Mouse (Mus musculus) liver, embryonic 14.5 days (tissue): ENCODE data around the gene Fndc5. TPM values are rescaled to one million over a fixed set of nuclear protein-coding genes. Genes with fewer than 3 reads are reported as not detected.

Experiments used
- ATAC-seq: fragments of 200-750 bp; cut with Nextera tagmentation; 2 replicates; pipeline ENCODE4 v1.8.0; 2017; ENCODE audit warnings: moderate number of reproducible peaks, mild to moderate bottlenecking, moderate library complexity; ENCODE audit not compliant: insufficient read depth
- DNase-seq, 3 experiments: peaks; one replicate each; pipeline ENCODE4 v3.0.0-alpha.2; 2012 to 2013; ENCODE audit warnings: low read depth in 3 of 3, low spot score in 3 of 3
- H3K27ac ChIP-seq: fragments of 300-500 bp; sonication (generic); 2 replicates; pipeline ENCODE4 v1.5.1; 2014; ENCODE audit warnings: moderate library complexity, mild to moderate bottlenecking, control low read depth, inconsistent platforms
- H3K27me3 ChIP-seq: fragments of 300-500 bp; sonication (generic); 2 replicates; pipeline ENCODE4 v1.6.1; 2014; ENCODE audit warnings: mild to moderate bottlenecking, low read length, moderate library complexity; ENCODE audit not compliant: control insufficient read depth, insufficient read depth
- H3K36me3 ChIP-seq: fragments of 300-500 bp; sonication (generic); replicated peaks from 2 replicates; pipeline ENCODE4 v1.6.1; 2014; ENCODE audit warnings: low read depth; ENCODE audit not compliant: control insufficient read depth, insufficient read depth
- H3K4me1 ChIP-seq, 2 experiments: fragments of 200-500 bp in 1 of 2; fragments of 300-500 bp in 1 of 2; sonication (generic) in 1 of 2; replicated peaks; 2 replicates each; pipeline ENCODE4 v1.6.1; 2012 to 2014; ENCODE audit warnings: antibody characterized with exemption in 1 of 2, inconsistent platforms in 1 of 2, low read length in 1 of 2; ENCODE audit not compliant: control insufficient read depth in 2 of 2, insufficient read depth in 2 of 2
- H3K4me2 ChIP-seq: fragments of 300-500 bp; sonication (generic); 2 replicates; pipeline ENCODE4 v1.6.1; 2014; ENCODE audit warnings: low read depth, mild to moderate bottlenecking, control low read depth, moderate library complexity
- H3K4me3 ChIP-seq, 2 experiments: fragments of 200-500 bp in 1 of 2; fragments of 300-500 bp in 1 of 2; sonication (generic) in 1 of 2; 2 replicates each; pipeline ENCODE4 v1.5.1; 2012 to 2014; ENCODE audit warnings: low read depth in 2 of 2, low read length in 2 of 2, mild to moderate bottlenecking in 2 of 2, control low read depth in 1 of 2, inconsistent platforms in 1 of 2, moderate library complexity in 1 of 2; ENCODE audit not compliant: insufficient read depth in 1 of 2
- H3K9ac ChIP-seq: fragments of 300-500 bp; sonication (generic); replicated peaks from 2 replicates; pipeline ENCODE4 v1.6.1; 2014; ENCODE audit warnings: mild to moderate bottlenecking, control low read depth, moderate library complexity
- H3K9me3 ChIP-seq: fragments of 300-500 bp; sonication (generic); 2 replicates; pipeline ENCODE4 v1.6.1; 2016; ENCODE audit warnings: low read length, mixed read lengths; ENCODE audit not compliant: control insufficient read depth
- CTCF ChIP-seq: IDR thresholded peaks from 2 replicates; pipeline ENCODE4 v1.5.1; 2016; ENCODE audit warnings: antibody characterized with exemption, low read depth, control low read depth
- EP300 ChIP-seq: IDR thresholded peaks from 2 replicates; pipeline ENCODE4 v1.6.1; 2016; ENCODE audit warnings: antibody characterized with exemption, low read depth
- WGBS: fragments of 180-500 bp; shearing (Covaris S2); extraction: QIAGEN DNeasy Blood & Tissue Kit; methylation state at CpG from one replicate; pipeline ENCODE4 v1.1.7; 2014; ENCODE audit not compliant: insufficient replicate concordance; 5-methylcytosine and 5-hydroxymethylcytosine counted together
- polyA plus RNA-seq, 2 experiments: library from polyadenylated mRNA; depleted of rRNA in 1 of 2; stranded (reverse) in 1 of 2; unstranded in 1 of 2; fragments of >200 nt; fragmentation: Nextera tagmentation in 1 of 2; extraction: Ambion mirVana in 1 of 2; gene quantifications; 2 replicates each; pipeline versions ENCODE4 v1.2.1 to v1.2.3; 2012 to 2014

Fndc5 gene
- polyA plus RNA-seq, 2 experiments, result 0.30 to 0.56 TPM

GRCm38 (mm10) chr4:129105356-129105755, 31.4 kb upstream of the Fndc5 start, which contains the start of gene Tmem54:
Tmem54 (plus strand) TSS chr4:129105548.
- ATAC-seq, result no peak

DNA sequence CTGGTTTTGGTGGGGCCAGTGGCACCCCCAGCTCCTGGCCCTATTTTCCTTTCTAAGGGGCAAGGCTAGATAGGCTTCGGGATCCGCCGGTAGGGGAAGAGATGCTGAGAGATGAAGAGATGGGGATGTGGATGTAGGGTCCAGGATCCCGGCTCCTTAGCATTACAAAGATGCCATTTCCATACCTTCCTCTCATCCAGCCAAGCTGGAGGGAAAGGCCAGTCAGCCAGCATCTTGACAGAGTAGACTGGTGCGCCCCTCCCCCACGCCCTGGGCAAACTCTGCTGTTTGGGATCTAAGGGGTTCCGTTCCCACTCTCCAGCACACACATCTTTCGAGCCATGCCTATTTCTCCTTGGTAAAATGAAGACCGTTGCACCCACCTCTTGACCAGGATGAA, 30.7 kb upstream of the Fndc5 start:
- Histone ChIP-seq H3K27ac (no peak overlapping the region), H3K4me3 (no peak overlapping the region), H3K27me3 (peaks cover 32% of the 10 kb centered on the region), H3K9me3 (no peaks in the 10 kb centered on the region), H3K9ac (no peak overlapping the region), H3K4me2 (no peak overlapping the region), H3K4me1 (0 out of 4 replicates have a peak, but pooled peaks cover 0 to 2% of the 10 kb centered on the region in 2 experiments), H3K36me3 (no peaks in the 10 kb centered on the region)
- WGBS, result 17% methylated on average over 9 of the region's 9 CpGs
- ATAC-seq (no peak), DNase-seq (no peak)
- TF ChIP-seq CTCF (no peak), EP300 (no peak)

More at GRCm38 (mm10) chr4:129105356-129105755, 31.4 kb upstream of the Fndc5 start, which contains the start of gene Tmem54:
- no peak within 1 kb of the TSS for H3K9ac ChIP-seq
- no peak for DNase-seq
- no peak for TF ChIP-seq CTCF
- no peak for TF ChIP-seq EP300
- peak within 1 kb of the TSS in 1 of 2 experiments; percentile 23; a peak in 2 of 4 replicates for H3K4me3 ChIP-seq
- H3K36me3 ChIP-seq, result no peaks in the 10 kb centered on the region
- peaks cover 32% of the 10 kb centered on the region for H3K27me3 ChIP-seq
- H3K4me1 ChIP-seq, result 0 out of 4 replicates have a peak, but pooled peaks cover 0 to 2% of the 10 kb centered on the region in 2 experiments
- WGBS, result 1% methylated on average over 39 of the region's 40 CpGs
- no peaks in the 10 kb centered on the region for H3K9me3 ChIP-seq
- no peak within 1 kb of the TSS for H3K27ac ChIP-seq
- peak within 1 kb of the TSS; percentile 45 for H3K4me2 ChIP-seq

DNA sequence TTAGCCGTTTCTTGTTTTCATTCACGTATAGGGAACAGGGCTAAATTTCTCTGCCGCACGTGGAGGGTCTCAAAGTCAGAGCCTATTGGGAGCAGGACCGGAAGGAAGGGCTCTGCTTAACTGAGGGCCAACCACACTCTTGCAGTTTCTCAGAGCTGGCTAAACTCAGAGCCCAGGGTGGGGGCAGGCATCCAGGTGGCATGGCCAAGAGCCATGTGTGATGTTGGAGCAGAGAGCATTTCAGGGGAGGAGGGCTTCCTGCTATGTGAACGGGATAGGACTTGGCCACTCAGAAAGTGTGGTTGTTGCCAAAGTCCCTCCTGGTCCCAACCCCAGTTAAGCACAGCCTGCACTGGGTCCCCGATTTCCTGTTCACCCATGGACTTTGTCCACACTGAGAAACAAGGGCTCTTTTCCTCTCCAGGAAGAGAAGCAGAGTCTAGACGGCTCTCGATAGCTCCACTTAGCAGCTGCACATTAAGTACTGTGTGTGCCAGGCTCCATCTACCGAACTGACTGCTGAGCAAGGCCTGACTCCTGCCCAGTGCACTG, 29.4 kb upstream of the Fndc5 start:
- no peak for DNase-seq
- Histone ChIP-seq H3K4me1 (no peaks in the 10 kb centered on the region), H3K9ac (no peak overlapping the region), H3K4me2 (no peak overlapping the region), H3K27me3 (peaks cover 32% of the 10 kb centered on the region), H3K9me3 (no peaks in the 10 kb centered on the region), H3K4me3 (no peak overlapping the region), H3K36me3 (no peaks in the 10 kb centered on the region), H3K27ac (no peak overlapping the region)
- 53% methylated on average over 10 of the region's 10 CpGs for WGBS
- ATAC-seq, result no peak
- no peak for TF ChIP-seq CTCF
- no peak for TF ChIP-seq EP300

GRCm38 (mm10) chr4:129108624-129109023, 28.2 kb upstream of the Fndc5 start:
- Histone ChIP-seq H3K9ac (no peak overlapping the region), H3K4me3 (no peak overlapping the region), H3K27ac (no peak overlapping the region), H3K9me3 (no peaks in the 10 kb centered on the region), H3K36me3 (no peaks in the 10 kb centered on the region), H3K27me3 (peaks cover 27% of the 10 kb centered on the region), H3K4me2 (no peak overlapping the region), H3K4me1 (no peaks in the 10 kb centered on the region)
- TF ChIP-seq CTCF, result no peak
- no peak for TF ChIP-seq EP300
- ATAC-seq, result no peak
- 76% methylated on average over 7 of the region's 7 CpGs for WGBS
- DNase-seq, result no peak

DNA sequence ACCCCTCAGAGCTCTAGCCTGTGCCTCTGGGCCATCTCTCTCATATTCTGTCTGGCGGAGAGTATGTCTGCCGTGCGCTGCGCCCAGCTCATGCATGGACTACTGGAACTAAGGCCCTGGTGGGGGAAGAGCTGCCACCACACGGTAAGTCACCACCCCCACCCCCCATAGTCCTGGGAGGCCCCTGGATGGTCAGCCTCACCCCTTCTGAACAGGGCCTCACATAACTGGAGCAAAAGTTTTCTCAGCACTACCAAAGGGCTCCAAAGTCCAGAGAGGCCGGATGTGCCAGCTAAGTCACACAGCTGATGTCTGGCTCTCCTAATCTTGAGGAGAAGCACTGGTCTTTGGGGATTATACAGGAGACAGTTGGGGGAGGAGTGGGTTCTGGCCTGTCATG, 26.0 kb upstream of the Fndc5 start:
- Histone ChIP-seq H3K4me1 (no peaks in the 10 kb centered on the region), H3K4me2 (no peak overlapping the region), H3K27me3 (peaks cover 11% of the 10 kb centered on the region), H3K4me3 (no peak overlapping the region), H3K27ac (no peak overlapping the region), H3K36me3 (no peaks in the 10 kb centered on the region), H3K9me3 (no peaks in the 10 kb centered on the region), H3K9ac (no peak overlapping the region)
- TF ChIP-seq CTCF, result no peak
- no peak for TF ChIP-seq EP300
- ATAC-seq (no peak), DNase-seq (no peak)
- WGBS, result 64% methylated on average over 6 of the region's 6 CpGs
